Mouse (Mus musculus) limb, embryonic 15.5 days (tissue): ENCODE data around the gene Gm20388. TPM values are rescaled to one million over a fixed set of nuclear protein-coding genes. Genes with fewer than 3 reads are reported as not detected.

Experiments
- ATAC-seq: fragments of 200-750 bp; cut with Nextera tagmentation; 2 replicates; pipeline ENCODE4 v1.8.0; 2017; ENCODE audit warnings: low read depth, moderate TSS enrichment; ENCODE audit not compliant: insufficient number of reproducible peaks, low FRiP score, low TSS enrichment
- H3K27ac ChIP-seq: fragments of 300-500 bp; sonication (generic); 2 replicates; pipeline ENCODE4 v1.5.1; 2015; ENCODE audit warnings: moderate library complexity, mild to moderate bottlenecking, inconsistent platforms
- H3K27me3 ChIP-seq: fragments of 300-500 bp; sonication (generic); 2 replicates; pipeline ENCODE4 v1.6.1; 2015; ENCODE audit warnings: inconsistent platforms
- H3K36me3 ChIP-seq: fragments of 300-500 bp; sonication (generic); 2 replicates; pipeline ENCODE4 v1.6.1; 2015; ENCODE audit warnings: inconsistent platforms
- H3K4me1 ChIP-seq: fragments of 300-500 bp; sonication (generic); 2 replicates; pipeline ENCODE4 v1.6.1; 2015; ENCODE audit warnings: inconsistent platforms
- H3K4me2 ChIP-seq: fragments of 300-500 bp; sonication (generic); 2 replicates; pipeline ENCODE4 v1.6.1; 2015; ENCODE audit warnings: mild to moderate bottlenecking, inconsistent platforms
- H3K4me3 ChIP-seq: fragments of 300-500 bp; sonication (generic); 2 replicates; pipeline ENCODE4 v1.5.1; 2015; ENCODE audit warnings: mild to moderate bottlenecking, inconsistent platforms
- H3K9ac ChIP-seq: fragments of 300-500 bp; sonication (generic); 2 replicates; pipeline ENCODE4 v1.6.1; 2015; ENCODE audit warnings: inconsistent platforms
- H3K9me3 ChIP-seq: fragments of 300-500 bp; sonication (generic); 2 replicates; pipeline ENCODE4 v1.6.1; 2016; ENCODE audit warnings: inconsistent platforms
- WGBS: fragments of 180-500 bp; shearing (Covaris S2); methylation state at CpG from one replicate; pipeline ENCODE4 v1.1.7; 2015; 5-methylcytosine and 5-hydroxymethylcytosine counted together
- polyA plus RNA-seq: library from polyadenylated mRNA; unstranded; fragments of >200 nt; fragmentation: Nextera tagmentation; extraction: Ambion mirVana; gene quantifications from 2 replicates; pipeline ENCODE4 v1.2.1, GENCODE M21; 2015

Gm20388 gene
- polyA plus RNA-seq, 1 experiment from 2014 or later, result 4.9 TPM

GRCm38 (mm10) chr8:121850018-121850417, 1939.4 kb downstream of the Gm20388 start:
- H3K27ac ChIP-seq, result no peak overlapping the region
- no peaks in the 10 kb centered on the region for H3K36me3 ChIP-seq
- peaks cover 14% of the 10 kb centered on the region for H3K4me1 ChIP-seq
- no peak overlapping the region for H3K4me3 ChIP-seq
- 14% methylated on average over 6 of the region's 6 CpGs for WGBS
- no peak for ATAC-seq
- H3K27me3 ChIP-seq, result no peaks in the 10 kb centered on the region
- H3K9ac ChIP-seq, result no peak overlapping the region
- H3K4me2 ChIP-seq, result no peak overlapping the region
- H3K9me3 ChIP-seq, result no peaks in the 10 kb centered on the region

GRCm38 (mm10) chr8:121850436-121850820, 1939.8 kb downstream of the Gm20388 start:
- Histone ChIP-seq H3K27ac (no peak overlapping the region), H3K27me3 (no peaks in the 10 kb centered on the region), H3K4me3 (peak overlapping the region; percentile 22; the same call in 1 of the 2 replicates), H3K4me1 (peaks cover 14% of the 10 kb centered on the region), H3K9ac (no peak overlapping the region), H3K9me3 (no peaks in the 10 kb centered on the region), H3K4me2 (peak overlapping the region; percentile 54), H3K36me3 (no peaks in the 10 kb centered on the region)
- 40% methylated on average over 12 of the region's 12 CpGs for WGBS
- no peak for ATAC-seq

DNA sequence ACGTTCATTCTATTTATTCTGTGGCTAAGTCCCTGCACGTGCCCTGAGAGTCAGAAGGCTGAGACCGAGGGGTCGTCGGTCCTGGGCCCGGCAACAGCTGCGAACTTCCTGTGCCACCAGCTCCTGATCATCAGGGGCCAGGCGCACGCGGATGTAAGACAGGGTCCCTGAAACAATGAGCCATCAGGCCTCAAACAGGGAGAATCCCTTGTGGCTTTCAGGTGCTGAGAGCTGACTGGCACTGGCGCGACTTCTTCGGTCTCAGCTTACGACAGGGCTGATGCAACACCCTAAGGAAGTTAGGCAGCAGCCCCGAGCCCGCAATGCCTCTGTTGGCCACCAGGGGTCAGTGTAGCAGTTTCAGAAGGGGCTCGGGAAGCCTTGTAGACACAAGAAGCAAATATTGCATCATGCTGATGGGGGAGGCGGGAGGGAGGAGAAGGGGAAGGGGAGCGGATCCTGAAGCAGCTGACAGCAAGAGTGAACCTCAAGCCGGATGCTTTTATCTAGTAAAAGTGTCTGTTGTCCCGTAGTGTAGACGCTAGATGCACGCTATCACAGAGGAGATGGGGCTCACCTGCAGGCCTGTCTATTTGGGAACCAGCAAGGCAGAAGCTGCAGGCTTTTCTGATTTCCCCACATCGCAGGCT, 1940.3 kb downstream of the Gm20388 start:
- H3K27me3 ChIP-seq, result no peaks in the 10 kb centered on the region
- H3K36me3 ChIP-seq, result no peaks in the 10 kb centered on the region
- no peaks in the 10 kb centered on the region for H3K9me3 ChIP-seq
- H3K4me1 ChIP-seq, result peaks cover 14% of the 10 kb centered on the region
- H3K9ac ChIP-seq, result no peak overlapping the region
- peak; percentile 66; the same call in 1 of the 2 replicates for ATAC-seq
- peak overlapping the region; percentile 22; the same call in 1 of the 2 replicates for H3K4me3 ChIP-seq
- H3K27ac ChIP-seq, result peak overlapping the region; percentile 65; the same call in 1 of the 2 replicates
- peak overlapping the region; percentile 54 for H3K4me2 ChIP-seq
- 6% methylated on average over 24 of the region's 24 CpGs for WGBS

- Histone ChIP-seq H3K4me2 (no peak overlapping the region), H3K4me1 (peaks cover 14% of the 10 kb centered on the region), H3K36me3 (no peaks in the 10 kb centered on the region), H3K27ac (no peak overlapping the region), H3K9ac (no peak overlapping the region), H3K9me3 (no peaks in the 10 kb centered on the region), H3K4me3 (no peak overlapping the region), H3K27me3 (no peaks in the 10 kb centered on the region)
- no peak for ATAC-seq
- 69% methylated on average over 7 of the region's 7 CpGs for WGBS
Observed at GRCm38 (mm10) chr8:121851716-121852115, 1941.1 kb downstream of the Gm20388 start.

DNA sequence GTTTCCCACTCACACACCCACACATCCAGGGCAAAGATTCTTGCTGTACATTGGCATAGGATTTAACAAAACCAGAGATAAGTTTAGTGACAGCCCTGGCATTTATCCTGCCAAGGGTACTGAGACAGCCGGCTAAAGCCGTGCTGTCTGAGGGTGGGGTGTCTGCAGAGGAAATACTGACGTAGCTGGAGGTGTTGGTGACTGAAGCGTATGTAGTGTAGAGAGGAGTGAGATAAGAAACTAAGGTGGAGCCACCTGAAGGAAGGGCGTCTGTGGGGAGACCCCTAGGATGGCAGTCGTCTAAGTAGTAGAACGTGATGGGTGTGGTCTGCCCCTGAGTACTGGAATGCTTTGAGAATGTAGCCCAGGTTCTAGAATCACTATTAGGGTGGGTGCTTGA, 1941.8 kb downstream of the Gm20388 start:
- no peaks in the 10 kb centered on the region for H3K27me3 ChIP-seq
- no peak overlapping the region for H3K4me3 ChIP-seq
- 51% methylated on average over 7 of the region's 7 CpGs for WGBS
- no peak overlapping the region for H3K9ac ChIP-seq
- no peak overlapping the region for H3K4me2 ChIP-seq
- H3K36me3 ChIP-seq, result no peaks in the 10 kb centered on the region
- no peak overlapping the region for H3K27ac ChIP-seq
- peaks cover 16% of the 10 kb centered on the region for H3K4me1 ChIP-seq
- no peak for ATAC-seq
- no peaks in the 10 kb centered on the region for H3K9me3 ChIP-seq

DNA sequence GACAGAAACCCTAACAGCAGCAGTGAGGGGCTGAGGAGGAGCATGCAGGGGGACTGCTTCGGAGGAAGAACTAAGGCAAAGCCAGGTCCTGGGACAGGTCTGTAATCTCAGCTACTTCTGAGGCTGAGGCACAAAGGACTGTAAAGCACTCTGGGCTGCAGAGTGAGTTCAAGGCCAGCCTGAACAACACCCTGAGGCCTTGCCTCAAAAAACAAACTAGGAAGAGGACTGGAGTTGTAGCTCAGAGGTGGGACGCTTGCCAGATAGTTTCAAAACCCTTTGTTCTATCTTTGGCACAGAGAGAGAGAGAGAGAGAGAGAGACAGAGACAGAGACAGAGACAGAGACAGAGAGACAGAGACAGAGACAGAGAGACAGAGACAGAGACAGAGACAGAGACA, 1942.9 kb downstream of the Gm20388 start:
- Histone ChIP-seq H3K4me2 (no peak overlapping the region), H3K9me3 (no peaks in the 10 kb centered on the region), H3K4me3 (no peak overlapping the region), H3K36me3 (no peaks in the 10 kb centered on the region), H3K9ac (no peak overlapping the region), H3K27me3 (no peaks in the 10 kb centered on the region), H3K27ac (no peak overlapping the region), H3K4me1 (peaks cover 18% of the 10 kb centered on the region)
- WGBS, result 69% methylated on average over 2 of the region's 2 CpGs
- no peak for ATAC-seq

DNA sequence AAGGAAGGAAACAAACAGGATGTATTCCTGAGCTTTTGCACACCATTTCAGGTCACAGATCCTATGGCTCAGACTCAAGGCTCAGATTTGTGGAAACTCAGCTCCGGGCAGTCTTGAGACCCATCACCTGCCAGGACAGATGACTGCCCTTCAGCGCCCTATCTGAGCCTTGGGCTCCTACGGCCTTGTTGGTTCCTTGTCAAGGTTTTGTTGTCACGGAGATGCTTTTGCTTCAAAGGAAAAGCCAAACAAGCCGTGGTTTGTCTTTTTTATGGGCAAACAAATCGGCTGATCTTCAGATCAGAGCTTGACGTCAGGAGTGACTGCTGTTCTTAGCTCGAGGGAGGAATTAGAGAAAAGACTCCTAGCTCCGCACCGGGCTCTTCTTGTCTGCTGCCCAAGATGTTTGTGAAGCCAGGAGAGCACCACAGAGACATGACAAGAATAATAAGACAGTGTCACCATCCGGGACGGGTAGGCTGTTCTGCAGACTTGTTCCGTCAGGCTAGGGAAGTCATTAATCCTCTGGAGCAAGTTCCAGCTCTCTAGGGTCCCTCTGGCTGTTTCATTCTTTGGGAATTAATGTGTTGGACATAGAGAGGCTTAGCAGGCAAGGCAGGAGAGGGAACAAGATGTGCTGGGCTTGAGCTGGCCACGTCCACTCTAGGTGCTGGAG, 1945.6 kb downstream of the Gm20388 start:
- H3K27ac ChIP-seq, result no peak overlapping the region
- no peaks in the 10 kb centered on the region for H3K36me3 ChIP-seq
- H3K4me1 ChIP-seq, result peaks cover 11% of the 10 kb centered on the region
- H3K9ac ChIP-seq, result no peak overlapping the region
- H3K9me3 ChIP-seq, result no peaks in the 10 kb centered on the region
- no peak overlapping the region for H3K4me2 ChIP-seq
- WGBS, result 68% methylated on average over 14 of the region's 14 CpGs
- H3K27me3 ChIP-seq, result no peaks in the 10 kb centered on the region
- no peak for ATAC-seq
- no peak overlapping the region for H3K4me3 ChIP-seq

GRCm38 (mm10) chr8:121857331-121857730, 1946.7 kb downstream of the Gm20388 start:
- whole genome bisulfite sequencing, result 75% methylated on average over 9 of the region's 9 CpGs
- Histone ChIP-seq H3K9ac (no peak overlapping the region), H3K4me2 (no peak overlapping the region), H3K36me3 (no peaks in the 10 kb centered on the region), H3K9me3 (no peaks in the 10 kb centered on the region), H3K4me1 (peaks cover 6% of the 10 kb centered on the region; the same call in 1 of the 2 replicates), H3K4me3 (no peak overlapping the region), H3K27me3 (no peaks in the 10 kb centered on the region), H3K27ac (no peak overlapping the region)
- ATAC-seq, result no peak

DNA sequence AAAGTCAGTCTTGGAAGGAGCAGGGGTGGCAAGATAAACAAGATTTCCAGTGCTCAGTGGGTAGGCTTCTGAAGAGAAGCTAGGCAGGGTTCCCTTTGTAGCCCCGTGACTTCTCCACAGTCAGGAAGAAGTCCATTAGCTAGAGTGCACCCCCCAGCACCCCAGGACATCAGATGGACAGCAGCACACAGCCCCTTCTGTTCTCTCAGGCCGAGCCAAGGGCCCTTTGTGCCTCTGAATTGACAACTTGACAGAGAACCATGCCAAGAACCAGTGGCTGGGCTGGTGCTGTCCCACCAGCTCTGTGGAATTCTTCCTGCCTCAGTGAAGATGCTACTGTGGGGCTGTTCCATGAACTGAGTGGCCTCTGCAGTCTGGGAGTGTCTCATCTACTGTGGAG, 1947.1 kb downstream of the Gm20388 start:
- Histone ChIP-seq H3K9me3 (no peaks in the 10 kb centered on the region), H3K27ac (no peak overlapping the region), H3K27me3 (no peaks in the 10 kb centered on the region), H3K36me3 (no peaks in the 10 kb centered on the region), H3K4me2 (no peak overlapping the region), H3K4me3 (no peak overlapping the region), H3K4me1 (peaks cover 6% of the 10 kb centered on the region; the same call in 1 of the 2 replicates), H3K9ac (no peak overlapping the region)
- 46% methylated on average over 2 of the region's 2 CpGs for WGBS
- no peak for ATAC-seq

DNA sequence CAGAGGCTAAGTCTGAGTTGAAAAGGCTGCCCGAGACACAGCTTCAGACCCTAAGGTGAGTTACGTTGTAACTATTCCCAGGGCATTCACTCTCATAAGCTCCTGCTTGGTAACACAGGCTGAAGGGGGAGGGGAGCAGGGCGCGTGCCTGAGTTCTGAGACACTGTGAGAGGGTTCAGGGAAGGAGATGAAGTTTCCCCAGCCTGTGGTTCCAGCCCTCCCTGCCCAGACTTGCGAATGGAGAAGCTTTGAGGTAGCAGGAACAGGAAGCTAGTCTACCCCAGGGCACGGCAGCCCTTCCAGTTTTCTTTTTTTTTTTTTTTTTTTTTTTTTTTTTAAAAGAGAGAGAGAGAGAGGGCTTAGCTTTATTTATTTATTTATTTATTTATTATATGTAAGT, 1950.6 kb downstream of the Gm20388 start:
- no peak for ATAC-seq
- H3K4me3 ChIP-seq, result no peak overlapping the region
- no peak overlapping the region for H3K4me2 ChIP-seq
- H3K27me3 ChIP-seq, result no peaks in the 10 kb centered on the region
- H3K9me3 ChIP-seq, result no peaks in the 10 kb centered on the region
- 36% methylated on average over 6 of the region's 6 CpGs for WGBS
- no peak overlapping the region for H3K9ac ChIP-seq
- peaks cover 6% of the 10 kb centered on the region; the same call in 1 of the 2 replicates for H3K4me1 ChIP-seq
- H3K36me3 ChIP-seq, result no peaks in the 10 kb centered on the region
- H3K27ac ChIP-seq, result no peak overlapping the region

DNA sequence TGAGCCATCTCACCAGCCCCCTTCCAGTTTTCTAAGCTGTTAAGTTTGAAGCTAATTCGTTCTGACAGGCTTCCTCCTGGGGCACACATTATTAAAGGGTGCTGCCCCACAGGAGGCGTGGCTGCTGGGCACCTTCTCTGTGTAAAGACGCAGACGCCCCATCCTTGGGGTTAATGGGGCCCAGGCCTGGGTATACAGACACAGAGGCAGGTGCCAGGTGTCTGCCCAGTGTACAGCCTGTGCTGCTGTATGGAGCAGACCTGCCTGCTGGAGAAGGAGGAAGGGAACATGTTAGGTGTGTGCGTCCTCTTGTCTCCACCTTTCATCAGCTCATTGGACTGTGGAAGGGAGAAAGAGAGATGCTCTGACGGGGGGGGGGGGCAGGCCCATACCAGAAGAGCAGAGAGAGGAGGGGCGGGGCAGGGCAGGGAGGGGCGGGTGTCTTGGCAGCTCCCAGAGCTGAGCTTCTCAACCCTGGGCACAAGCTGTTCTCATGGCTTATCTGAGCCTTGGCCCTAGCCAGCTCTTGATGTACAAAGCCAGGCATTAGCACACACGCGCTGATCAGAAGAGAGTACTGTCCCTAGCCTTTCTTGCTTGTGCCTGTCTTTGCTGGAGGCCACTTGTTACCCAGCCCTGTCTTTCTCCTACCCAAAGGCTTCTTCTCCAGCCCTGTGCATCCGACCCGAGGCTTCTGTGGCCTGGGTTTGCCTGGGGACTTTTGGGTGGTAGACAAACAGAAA, 1951.3 kb downstream of the Gm20388 start:
- Histone ChIP-seq H3K4me1 (peaks cover 6% of the 10 kb centered on the region), H3K9ac (no peak overlapping the region), H3K4me2 (no peak overlapping the region), H3K9me3 (no peaks in the 10 kb centered on the region), H3K27me3 (no peaks in the 10 kb centered on the region), H3K36me3 (no peaks in the 10 kb centered on the region), H3K4me3 (no peak overlapping the region), H3K27ac (no peak overlapping the region)
- ATAC-seq, result 0 out of 2 replicates have a peak, but pooled peaks have one; percentile 21
- WGBS, result 55% methylated on average over 10 of the region's 12 CpGs

- Histone ChIP-seq H3K27ac (no peak overlapping the region), H3K4me3 (no peak overlapping the region), H3K9ac (no peak overlapping the region), H3K4me2 (no peak overlapping the region), H3K9me3 (no peaks in the 10 kb centered on the region), H3K4me1 (peaks cover 2% of the 10 kb centered on the region), H3K27me3 (no peaks in the 10 kb centered on the region), H3K36me3 (no peaks in the 10 kb centered on the region)
- 36% methylated on average over 8 of the region's 8 CpGs for WGBS
- no peak for ATAC-seq
Observed at GRCm38 (mm10) chr8:121865356-121865755, 1954.7 kb downstream of the Gm20388 start.
